8 mouse cellular contexts compared by ENCODE assay signal in genomic region chr3:51999671-52000437, GRCm38 (mm10).
DNase-seq lines count a peak whose midpoint lies in the region; ATAC-seq and TF ChIP-seq lines count a peak whose summit lies in the region.

No protein-coding gene starts in this region.

- H3K9ac ChIP-seq in intestine, embryonic 16.5 days (ENCODE audit: low read depth, low read length) = no peak overlapping the region
- H3K9ac ChIP-seq in intestine, embryonic 15.5 days = no peak overlapping the region
- no peak overlapping the region for H3K9ac ChIP-seq in liver, embryonic 15.5 days
- no peak overlapping the region for H3K9ac ChIP-seq in midbrain, embryonic 16.5 days (ENCODE audit: low read depth, low read length)

- TF ChIP-seq POLR2A in spleen, adult 2 months (IDR thresholded peaks at IDR 0.05; ENCODE audit: low read depth, low read length) = peak; percentile 25; the same call in 1 of the 2 replicates

- H3K36me3 ChIP-seq in intestine, embryonic 16.5 days (ENCODE audit: control insufficient read depth, insufficient read depth, low read length) = no peaks in the 10 kb centered on the region
- H3K36me3 ChIP-seq in intestine, embryonic 15.5 days = no peaks in the 10 kb centered on the region
- H3K36me3 ChIP-seq in liver, embryonic 15.5 days (replicated peaks) = no peaks in the 10 kb centered on the region
- H3K36me3 ChIP-seq in spleen, adult 2 months (ENCODE audit: control insufficient read depth, insufficient read depth, low read length) = no peaks in the 10 kb centered on the region
- H3K36me3 ChIP-seq in midbrain, embryonic 16.5 days (ENCODE audit: control insufficient read depth, insufficient read depth, low read length) = no peaks in the 10 kb centered on the region

- no peaks in the 10 kb centered on the region for H3K27me3 ChIP-seq in intestine, embryonic 16.5 days (replicated peaks; ENCODE audit: control insufficient read depth, insufficient read depth, low read length)
- no peaks in the 10 kb centered on the region for H3K27me3 ChIP-seq in intestine, embryonic 15.5 days (replicated peaks)
- no peaks in the 10 kb centered on the region for H3K27me3 ChIP-seq in liver, embryonic 15.5 days
- H3K27me3 ChIP-seq in spleen, adult 2 months (ENCODE audit: control insufficient read depth, insufficient read depth, low read length) = no peaks in the 10 kb centered on the region
- no peaks in the 10 kb centered on the region for H3K27me3 ChIP-seq in midbrain, embryonic 16.5 days (ENCODE audit: control insufficient read depth, insufficient read depth, low read depth, low read length)

- TF ChIP-seq CTCF in spleen, adult 2 months (IDR thresholded peaks at IDR 0.05; ENCODE audit: extremely low read depth, insufficient read depth, insufficient read length, insufficient replicate concordance) = no peak

- H3K4me2 ChIP-seq in intestine, embryonic 16.5 days (ENCODE audit: low read depth, low read length) = no peak overlapping the region
- no peak overlapping the region for H3K4me2 ChIP-seq in intestine, embryonic 15.5 days (replicated peaks)
- peak overlapping the region; percentile 25; the same call in 1 of the 2 replicates for H3K4me2 ChIP-seq in liver, embryonic 15.5 days
- no peak overlapping the region for H3K4me2 ChIP-seq in midbrain, embryonic 16.5 days (ENCODE audit: low read length)

- H3K4me3 ChIP-seq in intestine, embryonic 16.5 days (ENCODE audit: low read length) = no peak overlapping the region
- no peak overlapping the region for H3K4me3 ChIP-seq in intestine, embryonic 15.5 days (replicated peaks)
- no peak overlapping the region for H3K4me3 ChIP-seq in liver, embryonic 15.5 days (replicated peaks)
- peak overlapping the region; percentile 33 for H3K4me3 ChIP-seq in spleen, adult 2 months (ENCODE audit: extremely low read depth, insufficient read depth, insufficient read length)
- H3K4me3 ChIP-seq in midbrain, embryonic 16.5 days (ENCODE audit: low read depth, low read length) = no peak overlapping the region

- H3K9me3 ChIP-seq in intestine, embryonic 16.5 days (ENCODE audit: control insufficient read depth, low read length) = no peaks in the 10 kb centered on the region
- H3K9me3 ChIP-seq in intestine, embryonic 15.5 days = no peaks in the 10 kb centered on the region
- H3K9me3 ChIP-seq in liver, embryonic 15.5 days (replicated peaks) = no peaks in the 10 kb centered on the region
- no peaks in the 10 kb centered on the region for H3K9me3 ChIP-seq in midbrain, embryonic 16.5 days (replicated peaks; ENCODE audit: control insufficient read depth, low read length, poor library complexity, severe bottlenecking)

- peaks cover 11% of the 10 kb centered on the region; the same call in 1 of the 2 replicates for H3K4me1 ChIP-seq in intestine, embryonic 16.5 days (ENCODE audit: control insufficient read depth, insufficient read depth, low read length)
- H3K4me1 ChIP-seq in intestine, embryonic 15.5 days (replicated peaks) = peaks cover 8% of the 10 kb centered on the region; the same call in 1 of the 2 replicates
- peaks cover 24% of the 10 kb centered on the region for H3K4me1 ChIP-seq in liver, embryonic 15.5 days (replicated peaks)
- peaks cover 26% of the 10 kb centered on the region; the same call in 1 of the 2 replicates for H3K4me1 ChIP-seq in spleen, adult 2 months (ENCODE audit: control insufficient read depth, insufficient read depth, insufficient read length)
- H3K4me1 ChIP-seq in midbrain, embryonic 16.5 days (ENCODE audit: control insufficient read depth, insufficient read depth, low read length) = peaks cover 21% of the 10 kb centered on the region; the same call in 1 of the 2 replicates

- intact Hi-C loops in heart, postnatal 14 days (cut with DNase I) = no loop called here

- WGBS in intestine, embryonic 16.5 days = 77% methylated on average over 21 of the region's 21 CpGs
- 82% methylated on average over 21 of the region's 21 CpGs for WGBS in intestine, embryonic 15.5 days
- 38% methylated on average over 21 of the region's 21 CpGs for WGBS in liver, embryonic 15.5 days (ENCODE audit: insufficient replicate concordance)
- 30% methylated on average over 21 of the region's 21 CpGs for WGBS in spleen, adult 2 months
- WGBS in midbrain, embryonic 16.5 days = 94% methylated on average over 21 of the region's 21 CpGs

- peak overlapping the region; percentile 10; the same call in 1 of the 2 replicates for H3K27ac ChIP-seq in intestine, embryonic 16.5 days (ENCODE audit: low read length)
- H3K27ac ChIP-seq in intestine, embryonic 15.5 days = no peak overlapping the region
- H3K27ac ChIP-seq in liver, embryonic 15.5 days (replicated peaks) = no peak overlapping the region
- H3K27ac ChIP-seq in spleen, adult 2 months (ENCODE audit: insufficient read depth, low read length) = peak overlapping the region; percentile 94
- no peak overlapping the region for H3K27ac ChIP-seq in midbrain, embryonic 16.5 days (ENCODE audit: low read length)

- DNase-seq in heart, postnatal 14 days = peak; percentile 37 to 42
- DNase-seq in spleen, adult 2 months (ENCODE audit: low read depth in 1 of 2, low spot score in 2 of 2) = peak; percentile 89 to 98
- DNase-seq in cerebellum, postnatal 14 days = no peak
- DNase-seq in neural tube, embryonic 10.5 days (ENCODE audit: extremely low spot score, low spot score) = no peak

- no peak for ATAC-seq in intestine, embryonic 16.5 days
- ATAC-seq in intestine, embryonic 15.5 days = no peak
- ATAC-seq in liver, embryonic 15.5 days (ENCODE audit: insufficient read depth) = 0 out of 2 replicates have a peak, but pooled peaks have one; percentile 51
- no peak for ATAC-seq in midbrain, embryonic 16.5 days

Comparison
In these comparisons a context has a peak if more than half of its experiments do, and no peak if none do; other contexts are left out.
1. H3K27ac ChIP-seq: peak in intestine, embryonic 16.5 days (single experiment) and spleen, adult 2 months (single experiment); none in intestine, embryonic 15.5 days (single experiment), liver, embryonic 15.5 days (single experiment) and midbrain, embryonic 16.5 days (single experiment).
2. DNase-seq: peak in heart, postnatal 14 days (2 of 2) and spleen, adult 2 months (2 of 2); none in cerebellum, postnatal 14 days (0 of 2) and neural tube, embryonic 10.5 days (single experiment).